Mouse (Mus musculus): ENCODE results near the gene Mrpl44. TPM values are rescaled to one million over a fixed set of nuclear protein-coding genes. Genes with fewer than 3 reads are reported as not detected.

Mrpl44 gene
- polyA plus RNA-seq, 1 experiment from 2014 or later: 57.9 TPM

GRCm38 (mm10) chr1:79755376-79755775 lies 20.4 kb upstream of the Mrpl44 start:
- peaks cover 7% of the 10 kb centered on the region; the same call in 1 of the 2 replicates for H3K4me1 ChIP-seq
- H3K4me3 ChIP-seq: no peak overlapping the region
- H3K27me3 ChIP-seq (ENCODE audit: low read depth, poor library complexity, severe bottlenecking): no peaks in the 10 kb centered on the region
- no peaks in the 10 kb centered on the region for H3K36me3 ChIP-seq
- DNase-seq (ENCODE audit: low spot score): no peak
- WGBS: 71% methylated on average over 2 of the region's 2 CpGs
- no peak overlapping the region for H3K27ac ChIP-seq
- H3K9me3 ChIP-seq (replicated peaks): no peaks in the 10 kb centered on the region

- Histone ChIP-seq H3K4me1 (peaks cover 15% of the 10 kb centered on the region), H3K9me3 (replicated peaks) (no peaks in the 10 kb centered on the region), H3K27me3 (ENCODE audit: low read depth, poor library complexity, severe bottlenecking) (no peaks in the 10 kb centered on the region), H3K4me3 (no peak overlapping the region), H3K36me3 (no peaks in the 10 kb centered on the region), H3K27ac (no peak overlapping the region)
- WGBS: 89% methylated on average over 5 of the region's 5 CpGs
- DNase-seq (ENCODE audit: low spot score): no peak
Measured at GRCm38 (mm10) chr1:79756417-79756816, 19.4 kb upstream of the Mrpl44 start.

DNA sequence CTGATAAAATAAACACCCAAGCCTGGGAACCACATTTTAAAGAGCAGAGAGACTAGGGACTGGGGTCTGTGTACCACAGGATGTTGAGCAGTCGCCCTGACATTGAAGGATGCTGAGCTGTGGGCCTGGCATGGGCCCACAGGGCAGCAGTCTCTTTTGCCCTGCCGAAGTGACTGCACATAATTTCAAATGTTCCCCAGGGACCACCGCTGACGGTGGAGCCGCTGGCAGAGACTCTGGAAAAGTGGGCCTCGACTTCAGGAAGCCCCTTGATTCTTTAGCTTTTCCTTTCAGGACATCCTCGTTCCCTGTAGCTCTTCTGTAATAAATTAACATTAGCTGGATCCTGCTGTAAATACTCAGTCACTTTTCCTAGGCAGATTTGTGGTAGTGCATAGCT lies 18.7 kb upstream of the Mrpl44 start:
- 74% methylated on average over 7 of the region's 7 CpGs for WGBS
- Histone ChIP-seq H3K27me3 (ENCODE audit: low read depth, poor library complexity, severe bottlenecking) (no peaks in the 10 kb centered on the region), H3K36me3 (no peaks in the 10 kb centered on the region), H3K4me1 (peaks cover 17% of the 10 kb centered on the region), H3K4me3 (no peak overlapping the region), H3K9me3 (replicated peaks) (no peaks in the 10 kb centered on the region), H3K27ac (no peak overlapping the region)
- DNase-seq (ENCODE audit: low spot score): no peak

DNA sequence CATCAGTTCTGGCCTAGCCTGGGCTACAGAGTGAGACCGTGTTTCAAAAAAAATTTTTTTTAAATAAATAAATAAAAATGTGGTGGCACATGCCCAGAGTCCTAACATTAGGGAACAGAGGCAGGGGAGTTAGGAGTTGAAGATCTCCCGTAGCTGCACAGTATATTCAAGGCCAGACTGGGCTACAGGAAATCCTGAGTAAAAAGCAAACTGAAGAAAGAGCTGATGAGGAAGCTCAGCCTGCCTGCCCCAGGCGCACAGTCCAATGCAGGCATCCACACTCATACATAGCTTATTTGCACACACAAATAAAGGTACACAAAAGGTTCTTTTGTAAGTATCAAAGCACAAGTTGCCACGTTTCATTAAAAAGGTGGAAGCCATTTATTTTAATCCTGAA lies 18.2 kb upstream of the Mrpl44 start:
- Histone ChIP-seq H3K4me3 (no peak overlapping the region), H3K9me3 (replicated peaks) (no peaks in the 10 kb centered on the region), H3K27me3 (ENCODE audit: low read depth, poor library complexity, severe bottlenecking) (no peaks in the 10 kb centered on the region), H3K36me3 (no peaks in the 10 kb centered on the region), H3K27ac (no peak overlapping the region), H3K4me1 (peaks cover 21% of the 10 kb centered on the region)
- WGBS: 81% methylated on average over 4 of the region's 4 CpGs
- DNase-seq (ENCODE audit: low spot score): no peak

DNA sequence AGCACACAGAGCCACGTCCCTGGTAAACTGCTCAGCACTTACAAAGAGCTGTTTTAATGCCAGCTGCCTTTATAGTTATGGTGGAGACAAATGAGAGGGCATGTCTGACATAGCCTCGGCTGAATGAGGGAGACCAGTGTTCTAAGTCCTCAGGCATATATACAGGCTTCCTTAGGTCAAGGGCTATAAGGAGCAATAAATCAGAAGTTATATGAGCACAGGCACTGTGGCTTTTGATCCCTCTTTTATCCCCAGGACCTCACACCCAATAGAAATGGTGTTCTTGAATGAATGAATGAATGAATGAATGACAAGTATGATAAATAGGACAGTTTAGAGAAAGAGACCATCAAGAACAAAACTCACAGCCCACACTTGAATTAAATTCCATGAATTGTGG lies 16.8 kb upstream of the Mrpl44 start:
- peaks cover 22% of the 10 kb centered on the region for H3K4me1 ChIP-seq
- no peak for DNase-seq (ENCODE audit: low spot score)
- H3K27me3 ChIP-seq (ENCODE audit: low read depth, poor library complexity, severe bottlenecking): no peaks in the 10 kb centered on the region
- H3K4me3 ChIP-seq: no peak overlapping the region
- H3K9me3 ChIP-seq (replicated peaks): no peaks in the 10 kb centered on the region
- no peaks in the 10 kb centered on the region for H3K36me3 ChIP-seq
- no peak overlapping the region for H3K27ac ChIP-seq
- 36% methylated on average over 2 of the region's 2 CpGs for WGBS

- no peaks in the 10 kb centered on the region for H3K27me3 ChIP-seq (ENCODE audit: low read depth, poor library complexity, severe bottlenecking)
- no peak for DNase-seq (ENCODE audit: low spot score)
- no peak overlapping the region for H3K27ac ChIP-seq
- H3K4me1 ChIP-seq: peaks cover 22% of the 10 kb centered on the region
- WGBS: 86% methylated on average over 5 of the region's 5 CpGs
- H3K4me3 ChIP-seq: no peak overlapping the region
- no peaks in the 10 kb centered on the region for H3K9me3 ChIP-seq (replicated peaks)
- no peaks in the 10 kb centered on the region for H3K36me3 ChIP-seq
Measured at GRCm38 (mm10) chr1:79759436-79759972, 16.3 kb upstream of the Mrpl44 start.

- WGBS: 12% methylated on average over 11 of the region's 11 CpGs
- peak overlapping the region; percentile 87 for H3K4me3 ChIP-seq
- peaks cover 22% of the 10 kb centered on the region for H3K4me1 ChIP-seq
- DNase-seq (ENCODE audit: low spot score): no peak
- H3K27ac ChIP-seq: peak overlapping the region; percentile 88; the same call in 1 of the 2 replicates
- no peaks in the 10 kb centered on the region for H3K27me3 ChIP-seq (ENCODE audit: low read depth, poor library complexity, severe bottlenecking)
- no peaks in the 10 kb centered on the region for H3K36me3 ChIP-seq
- H3K9me3 ChIP-seq (replicated peaks): no peaks in the 10 kb centered on the region
Measured at GRCm38 (mm10) chr1:79760656-79761055, 15.2 kb upstream of the Mrpl44 start.

DNA sequence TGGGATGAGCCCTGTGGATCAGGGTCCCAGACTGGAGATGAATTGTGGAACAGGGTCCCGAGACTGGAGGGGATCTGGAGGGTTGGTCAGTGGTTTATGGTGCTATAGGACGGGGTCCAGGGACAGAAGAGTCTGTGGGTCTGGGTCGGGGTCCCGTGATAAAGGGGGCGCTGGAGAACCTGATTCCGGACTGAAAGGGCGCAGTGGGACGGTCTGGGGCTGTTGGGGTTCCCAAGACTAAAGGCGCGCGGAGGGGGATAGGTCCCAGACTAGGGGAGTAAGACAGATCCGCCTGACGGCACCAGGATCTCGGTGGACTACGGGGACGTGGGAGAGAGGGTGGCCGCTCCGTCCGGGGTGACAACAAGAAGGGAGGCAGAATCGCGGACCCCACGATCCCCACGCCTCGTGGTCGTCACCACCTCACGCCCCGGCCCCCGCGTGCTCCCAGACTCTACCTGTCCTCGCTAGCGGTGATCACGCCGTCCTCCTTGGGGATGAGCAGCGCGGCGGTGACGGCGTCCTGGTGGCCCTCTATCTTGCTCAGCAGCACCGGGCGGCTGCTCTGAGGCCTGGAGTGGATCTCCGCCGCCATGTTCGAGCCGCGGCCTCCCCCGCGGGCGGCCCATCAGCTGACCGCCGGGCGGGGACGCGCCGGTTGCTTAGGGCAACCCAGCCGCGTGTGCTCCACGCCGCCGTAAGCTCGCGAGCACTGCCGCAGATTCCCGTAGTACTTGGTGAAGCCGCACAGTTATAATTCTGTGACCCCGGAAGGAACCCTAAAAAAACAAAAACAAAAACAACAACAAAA lies 14.5 kb upstream of the Mrpl44 start:
- no peaks in the 10 kb centered on the region for H3K9me3 ChIP-seq (replicated peaks)
- peak; percentile 86 for DNase-seq (ENCODE audit: low spot score)
- no peaks in the 10 kb centered on the region for H3K27me3 ChIP-seq (ENCODE audit: low read depth, poor library complexity, severe bottlenecking)
- H3K27ac ChIP-seq: peak overlapping the region; percentile 88
- no peaks in the 10 kb centered on the region for H3K36me3 ChIP-seq
- H3K4me3 ChIP-seq: peak overlapping the region; percentile 87
- under 1% methylated on average over 65 of the region's 65 CpGs for WGBS
- peaks cover 22% of the 10 kb centered on the region for H3K4me1 ChIP-seq

DNA sequence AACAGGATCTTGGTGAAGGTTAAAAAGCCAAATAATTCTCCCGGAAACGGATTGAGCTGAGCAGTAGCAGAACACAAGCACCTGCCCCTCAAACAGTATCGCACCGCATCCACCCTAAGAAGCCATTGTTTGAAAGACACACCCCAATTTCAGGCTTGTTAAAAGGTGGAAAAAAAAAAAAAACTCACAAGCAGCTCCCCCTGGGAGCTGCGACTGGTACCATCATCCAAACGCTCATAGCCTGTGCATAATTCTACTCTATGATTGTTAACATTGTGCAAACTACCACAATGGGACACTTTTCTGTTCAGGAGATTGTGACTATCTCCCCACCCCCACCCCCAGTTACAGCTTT lies 13.9 kb upstream of the Mrpl44 start:
- Histone ChIP-seq H3K9me3 (replicated peaks) (no peaks in the 10 kb centered on the region), H3K27me3 (ENCODE audit: low read depth, poor library complexity, severe bottlenecking) (no peaks in the 10 kb centered on the region), H3K4me1 (peaks cover 22% of the 10 kb centered on the region), H3K27ac (peak overlapping the region; percentile 88), H3K36me3 (no peaks in the 10 kb centered on the region), H3K4me3 (peak overlapping the region; percentile 87)
- 2% methylated on average over 6 of the region's 6 CpGs for WGBS
- no peak for DNase-seq (ENCODE audit: low spot score)

DNA sequence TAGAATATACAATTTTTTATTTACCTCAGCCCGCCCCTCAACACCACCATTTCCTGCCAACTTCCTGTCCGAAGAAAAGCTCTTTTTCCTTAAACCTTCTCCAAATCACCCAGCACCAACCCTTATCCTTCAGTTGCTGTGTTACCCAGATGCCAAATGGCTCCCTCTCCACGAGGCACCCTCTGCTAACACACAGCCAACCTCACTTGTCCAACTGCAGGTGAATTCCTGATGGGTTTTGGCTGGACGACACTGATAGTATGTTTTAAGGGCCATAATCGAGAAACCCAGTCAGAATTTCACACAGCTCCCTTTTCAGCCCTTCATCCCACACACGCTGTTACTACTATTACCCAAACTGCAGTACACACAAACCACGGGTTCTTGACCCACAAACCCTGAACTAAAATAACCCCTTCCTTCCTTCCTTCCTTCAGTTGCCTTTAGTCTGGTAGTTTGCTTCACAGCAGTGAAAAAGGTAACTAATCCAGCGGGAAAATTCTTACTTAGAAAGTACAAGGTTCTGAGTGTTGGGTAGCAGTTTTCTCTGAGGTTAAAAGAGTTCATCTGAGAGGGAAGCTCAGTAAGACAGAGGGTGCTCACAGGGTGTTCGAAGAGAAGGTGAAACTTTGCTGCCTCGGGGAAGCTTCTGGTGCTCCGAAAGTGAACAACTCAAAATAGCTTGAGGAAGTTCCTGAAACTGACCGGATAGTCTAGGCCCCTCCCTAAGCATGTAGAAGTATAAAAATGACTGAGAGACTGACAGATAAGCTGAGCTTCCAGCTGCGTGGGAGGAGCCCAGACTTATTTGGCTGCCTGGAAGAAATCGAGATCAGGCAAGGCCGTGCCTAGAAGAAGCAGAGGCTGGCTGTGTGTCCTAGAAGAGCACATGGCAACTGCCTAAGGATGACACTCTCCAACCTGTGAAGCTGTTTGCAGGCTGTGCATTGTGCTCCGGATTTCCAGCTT lies 13.3 kb upstream of the Mrpl44 start:
- no peaks in the 10 kb centered on the region for H3K9me3 ChIP-seq (replicated peaks)
- no peaks in the 10 kb centered on the region for H3K36me3 ChIP-seq
- peak overlapping the region; percentile 88 for H3K27ac ChIP-seq
- no peaks in the 10 kb centered on the region for H3K27me3 ChIP-seq (ENCODE audit: low read depth, poor library complexity, severe bottlenecking)
- peaks cover 19% of the 10 kb centered on the region for H3K4me1 ChIP-seq
- WGBS: 69% methylated on average over 16 of the region's 16 CpGs
- no peak for DNase-seq (ENCODE audit: low spot score)
- H3K4me3 ChIP-seq: peak overlapping the region; percentile 87

DNA sequence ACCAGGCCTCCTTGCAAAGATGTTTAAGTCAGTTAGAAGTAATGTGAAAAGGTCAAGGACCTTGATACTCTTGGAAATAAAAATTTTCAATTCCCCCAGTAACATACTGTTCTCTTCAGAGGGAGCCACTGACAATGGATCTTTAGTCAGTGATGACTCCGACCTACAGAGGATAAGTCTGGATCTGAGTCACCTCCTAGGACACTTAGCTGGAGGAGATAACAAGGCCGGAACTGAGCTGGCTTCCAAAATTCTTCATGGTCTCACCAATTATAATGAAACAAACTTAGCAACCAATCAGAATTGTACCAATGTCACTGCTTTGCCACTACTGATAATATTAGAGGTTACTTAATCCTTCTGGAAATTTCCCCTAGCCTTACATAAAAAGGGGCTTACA lies 11.8 kb upstream of the Mrpl44 start:
- Histone ChIP-seq H3K9me3 (replicated peaks) (no peaks in the 10 kb centered on the region), H3K27ac (no peak overlapping the region), H3K27me3 (ENCODE audit: low read depth, poor library complexity, severe bottlenecking) (no peaks in the 10 kb centered on the region), H3K4me3 (no peak overlapping the region), H3K36me3 (no peaks in the 10 kb centered on the region), H3K4me1 (peaks cover 19% of the 10 kb centered on the region)
- WGBS: 95% methylated on average over 2 of the region's 2 CpGs
- no peak for DNase-seq (ENCODE audit: low spot score)

DNA sequence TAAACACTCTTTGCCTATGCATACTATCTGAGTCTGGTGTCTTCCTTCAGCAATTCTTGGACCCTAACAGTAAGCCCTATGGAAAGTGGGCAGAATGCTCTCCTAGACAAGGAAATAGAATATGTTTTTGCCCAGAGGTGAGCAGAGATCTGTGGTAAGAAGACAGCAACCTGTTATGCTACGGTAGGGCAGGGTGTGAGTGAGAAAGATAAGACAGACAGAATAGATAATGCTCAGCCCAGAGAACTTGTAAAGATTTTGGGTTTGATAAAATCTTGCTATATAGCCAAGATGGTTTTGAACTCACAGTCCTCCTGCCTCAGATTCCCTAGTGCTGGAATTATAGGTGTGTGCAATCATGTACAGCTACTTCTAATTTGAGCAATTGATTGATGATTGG lies 11.3 kb upstream of the Mrpl44 start:
- no peaks in the 10 kb centered on the region for H3K9me3 ChIP-seq (replicated peaks)
- H3K4me3 ChIP-seq: no peak overlapping the region
- H3K27ac ChIP-seq: no peak overlapping the region
- no peak for DNase-seq (ENCODE audit: low spot score)
- H3K27me3 ChIP-seq (ENCODE audit: low read depth, poor library complexity, severe bottlenecking): no peaks in the 10 kb centered on the region
- peaks cover 19% of the 10 kb centered on the region for H3K4me1 ChIP-seq
- WGBS: 83% methylated on average over 1 of the region's 1 CpGs
- no peaks in the 10 kb centered on the region for H3K36me3 ChIP-seq

- Histone ChIP-seq H3K9me3 (replicated peaks) (no peaks in the 10 kb centered on the region), H3K4me1 (no peaks in the 10 kb centered on the region), H3K27ac (no peak overlapping the region), H3K27me3 (ENCODE audit: low read depth, poor library complexity, severe bottlenecking) (no peaks in the 10 kb centered on the region), H3K4me3 (no peak overlapping the region), H3K36me3 (no peaks in the 10 kb centered on the region)
- 81% methylated on average over 1 of the region's 1 CpGs for WGBS
- DNase-seq (ENCODE audit: low spot score): no peak
Measured at GRCm38 (mm10) chr1:79768231-79768630, 7.6 kb upstream of the Mrpl44 start.
